Mouse (Mus musculus) forebrain, embryonic 11.5 days (tissue): ENCODE data around the gene Suds3. TPM values are rescaled to one million over a fixed set of nuclear protein-coding genes. Genes with fewer than 3 reads are reported as not detected.

Source experiments
- ATAC-seq: fragments of 200-750 bp; cut with Nextera tagmentation; replicated peaks from 2 replicates; pipeline ENCODE4 v1.8.0; 2017; ENCODE audit warnings: moderate TSS enrichment; ENCODE audit not compliant: low FRiP score
- DNase-seq: peaks from one replicate; pipeline ENCODE4 v3.0.0-alpha.2; 2017; ENCODE audit warnings: low spot score
- H3K27ac ChIP-seq: fragments of 300-500 bp; sonication (generic); 2 replicates; pipeline ENCODE4 v1.5.1; 2014; ENCODE audit warnings: low read depth, low read length
- H3K27me3 ChIP-seq: fragments of 300-500 bp; sonication (generic); 2 replicates; pipeline ENCODE4 v1.6.1; 2014; ENCODE audit warnings: mild to moderate bottlenecking, low read length, mixed read lengths; ENCODE audit not compliant: control insufficient read depth, insufficient read depth
- H3K36me3 ChIP-seq: fragments of 300-500 bp; sonication (generic); 2 replicates; pipeline ENCODE4 v1.6.1; 2014; ENCODE audit warnings: mild to moderate bottlenecking, low read length, moderate library complexity, mixed read lengths; ENCODE audit not compliant: control insufficient read depth, insufficient read depth
- H3K4me1 ChIP-seq: fragments of 300-500 bp; sonication (generic); replicated peaks from 2 replicates; pipeline ENCODE4 v1.6.1; 2014; ENCODE audit warnings: low read length, mixed read lengths; ENCODE audit not compliant: control insufficient read depth, insufficient read depth
- H3K4me2 ChIP-seq: fragments of 300-500 bp; sonication (generic); 2 replicates; pipeline ENCODE4 v1.6.1; 2014; ENCODE audit warnings: low read depth, mild to moderate bottlenecking, low read length, moderate library complexity, mixed read lengths; ENCODE audit not compliant: severe bottlenecking
- H3K4me3 ChIP-seq: fragments of 300-500 bp; sonication (generic); 2 replicates; pipeline ENCODE4 v1.5.1; 2014; ENCODE audit warnings: low read depth, low read length
- H3K9ac ChIP-seq: fragments of 300-500 bp; sonication (generic); 2 replicates; pipeline ENCODE4 v1.6.1; 2014; ENCODE audit warnings: low read length
- H3K9me3 ChIP-seq: fragments of 300-500 bp; sonication (generic); 2 replicates; pipeline ENCODE4 v1.6.1; 2016; ENCODE audit warnings: low read length, mixed read lengths; ENCODE audit not compliant: control insufficient read depth
- WGBS: fragments of 180-500 bp; shearing (Covaris S2); extraction: QIAGEN DNeasy Blood & Tissue Kit; methylation state at CpG from one replicate; pipeline ENCODE4 v1.1.7; 2014; 5-methylcytosine and 5-hydroxymethylcytosine counted together
- polyA plus RNA-seq: library from polyadenylated mRNA; unstranded; fragments of >200 nt; fragmentation: Nextera tagmentation; extraction: Ambion mirVana; gene quantifications from 2 replicates; pipeline ENCODE4 v1.2.1, GENCODE M21; 2014

The Suds3 gene
- 51.8 and 52.1 TPM in 2 replicates for polyA plus RNA-seq

DNA sequence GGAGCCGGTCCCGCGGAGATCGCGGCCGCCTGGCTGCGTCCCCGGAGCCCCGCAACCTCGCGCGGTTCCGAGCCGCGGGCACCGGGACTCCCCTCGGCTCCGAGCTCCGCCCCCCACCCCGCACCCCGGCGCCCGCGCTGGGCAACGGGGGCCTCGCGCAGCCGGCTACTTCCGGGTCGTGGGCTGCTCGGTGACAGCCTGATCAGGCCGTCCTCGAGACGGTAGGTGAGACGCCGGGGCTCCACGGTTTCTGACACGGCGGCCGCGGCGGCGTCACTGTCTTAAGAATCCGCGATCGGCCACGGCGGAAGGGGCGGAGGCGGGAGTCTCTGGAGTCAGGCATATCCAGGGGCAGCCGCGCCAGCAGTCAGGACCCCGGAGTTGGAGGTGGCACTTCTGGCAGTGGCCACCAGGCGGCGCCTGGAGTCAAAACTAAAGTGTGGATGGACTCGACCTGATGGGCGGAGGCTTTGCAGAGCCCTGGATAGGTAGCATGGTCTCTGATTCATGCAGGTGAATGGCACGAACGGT lies at the start of gene Suds3:
Suds3 (minus strand) TSS at position 278 of the 531 bp plus-strand sequence.
- H3K4me3 ChIP-seq: peak within 1 kb of the TSS; percentile 94
- H3K27me3 ChIP-seq: peaks cover 1% of the 10 kb centered on the region; the same call in 1 of the 2 replicates
- no peaks in the 10 kb centered on the region; the same call in 1 of the 2 replicates for H3K36me3 ChIP-seq
- H3K4me2 ChIP-seq: peak within 1 kb of the TSS; percentile 93
- ATAC-seq (peak; percentile 81), DNase-seq (peak; percentile 98)
- peak within 1 kb of the TSS; percentile 86 for H3K9ac ChIP-seq
- no peaks in the 10 kb centered on the region for H3K9me3 ChIP-seq
- H3K27ac ChIP-seq: peak within 1 kb of the TSS; percentile 76
- WGBS: under 1% methylated on average over 51 of the region's 59 CpGs
- H3K4me1 ChIP-seq: peaks cover 5% of the 10 kb centered on the region

DNA sequence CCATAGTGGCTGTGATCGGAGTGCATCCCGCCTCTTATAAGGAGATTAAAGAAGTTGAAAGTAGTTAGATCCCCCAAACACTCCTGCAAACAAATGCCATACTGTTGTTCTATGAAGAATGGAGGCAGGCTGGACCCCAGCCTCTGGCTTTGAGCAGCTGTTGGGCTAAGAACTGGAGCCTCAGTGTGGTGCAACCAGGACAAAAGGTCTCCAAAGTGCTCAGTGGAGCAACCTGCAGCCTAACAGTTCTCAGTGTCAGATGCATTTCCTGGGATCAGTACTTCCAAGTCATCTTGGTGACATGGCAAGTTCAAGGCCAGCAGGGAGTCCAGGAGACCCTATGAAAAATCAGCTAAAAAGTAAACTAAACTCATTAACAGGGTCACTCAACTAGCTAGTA lies 49.0 kb upstream of the Suds3 start:
- no peak for DNase-seq
- no peak overlapping the region for H3K4me2 ChIP-seq
- H3K27me3 ChIP-seq: no peaks in the 10 kb centered on the region
- no peaks in the 10 kb centered on the region for H3K36me3 ChIP-seq
- no peaks in the 10 kb centered on the region for H3K9me3 ChIP-seq
- no peak overlapping the region for H3K4me3 ChIP-seq
- H3K4me1 ChIP-seq: 0 out of 2 replicates have a peak, but pooled peaks cover 1% of the 10 kb centered on the region
- WGBS: 84% methylated on average over 2 of the region's 2 CpGs
- H3K9ac ChIP-seq: no peak overlapping the region
- no peak overlapping the region for H3K27ac ChIP-seq
- no peak for ATAC-seq

DNA sequence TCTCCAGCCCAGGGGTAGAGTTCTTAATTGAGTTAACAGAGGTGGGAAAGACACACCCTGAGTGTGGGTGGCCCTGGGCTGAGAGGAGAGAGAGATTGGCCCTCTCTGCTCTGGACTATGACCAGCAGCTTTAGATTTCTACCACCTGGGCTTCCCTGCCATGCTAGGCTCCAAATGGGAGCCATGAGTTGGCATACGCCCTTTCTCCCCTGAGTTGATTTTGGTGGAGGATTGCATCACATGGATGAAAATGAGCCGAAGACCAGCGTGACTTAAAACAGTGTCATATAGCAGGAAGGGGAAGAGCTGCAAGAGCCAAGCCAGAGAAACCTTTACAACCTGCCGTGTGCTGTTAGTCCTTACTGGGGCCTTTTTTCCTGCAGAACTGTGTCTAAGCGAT lies 48.6 kb upstream of the Suds3 start:
- DNase-seq: no peak
- no peak overlapping the region for H3K4me2 ChIP-seq
- WGBS: 85% methylated on average over 5 of the region's 5 CpGs
- H3K9ac ChIP-seq: no peak overlapping the region
- H3K4me3 ChIP-seq: no peak overlapping the region
- H3K36me3 ChIP-seq: no peaks in the 10 kb centered on the region
- H3K4me1 ChIP-seq: 0 out of 2 replicates have a peak, but pooled peaks cover 3% of the 10 kb centered on the region
- no peaks in the 10 kb centered on the region for H3K27me3 ChIP-seq
- H3K27ac ChIP-seq: no peak overlapping the region
- no peak for ATAC-seq
- H3K9me3 ChIP-seq: no peaks in the 10 kb centered on the region

DNA sequence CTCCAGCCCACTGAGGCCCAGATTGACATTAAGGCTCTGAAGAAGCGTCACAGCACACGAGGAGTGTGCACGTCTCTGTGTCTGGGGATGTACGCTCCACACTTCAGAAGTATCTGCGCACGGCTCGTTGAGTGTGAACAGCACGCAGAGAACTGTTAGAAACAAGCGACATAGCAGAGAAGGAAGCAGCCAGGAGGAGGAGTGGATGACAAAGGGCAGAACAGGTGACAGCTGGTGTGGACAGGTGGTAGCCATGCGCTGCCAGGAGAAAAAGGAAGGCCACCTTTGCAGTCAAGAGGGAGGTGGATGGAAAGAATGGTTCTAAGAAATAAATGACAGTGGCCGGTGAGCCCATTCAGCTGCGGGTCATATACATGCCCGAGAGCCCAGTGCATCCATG lies 47.9 kb upstream of the Suds3 start:
- H3K4me2 ChIP-seq: no peak overlapping the region
- H3K27ac ChIP-seq: no peak overlapping the region
- DNase-seq (no peak), ATAC-seq (no peak)
- H3K9me3 ChIP-seq: no peaks in the 10 kb centered on the region
- 93% methylated on average over 13 of the region's 13 CpGs for WGBS
- no peak overlapping the region for H3K9ac ChIP-seq
- 0 out of 2 replicates have a peak, but pooled peaks cover 4% of the 10 kb centered on the region for H3K4me1 ChIP-seq
- H3K4me3 ChIP-seq: no peak overlapping the region
- H3K27me3 ChIP-seq: no peaks in the 10 kb centered on the region
- no peaks in the 10 kb centered on the region for H3K36me3 ChIP-seq

DNA sequence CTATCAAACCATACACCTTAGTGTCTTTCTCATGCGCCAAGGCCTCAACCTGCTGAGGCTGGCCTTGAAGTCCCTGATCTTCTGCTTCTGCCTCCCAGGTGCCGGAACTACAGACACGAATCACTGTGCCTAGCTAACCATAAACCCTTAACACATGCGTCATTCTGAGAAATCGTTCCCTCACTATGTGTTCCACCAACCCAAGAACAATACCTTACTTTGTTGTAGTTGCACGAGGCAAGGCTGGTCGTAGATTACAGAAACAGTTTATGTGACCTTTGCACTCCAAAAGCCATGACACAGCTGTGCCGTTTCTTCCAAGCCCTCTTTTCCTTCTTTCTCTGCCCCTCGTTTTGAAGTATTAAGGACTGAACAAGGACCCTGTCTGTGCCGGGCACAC lies 44.6 kb upstream of the Suds3 start:
- no peak overlapping the region for H3K9ac ChIP-seq
- H3K36me3 ChIP-seq: no peaks in the 10 kb centered on the region
- H3K4me1 ChIP-seq: 0 out of 2 replicates have a peak, but pooled peaks cover 4% of the 10 kb centered on the region
- H3K9me3 ChIP-seq: no peaks in the 10 kb centered on the region
- H3K27me3 ChIP-seq: no peaks in the 10 kb centered on the region
- WGBS: 65% methylated on average over 10 of the region's 10 CpGs
- H3K4me3 ChIP-seq: no peak overlapping the region
- H3K27ac ChIP-seq: no peak overlapping the region
- DNase-seq (no peak), ATAC-seq (no peak)
- H3K4me2 ChIP-seq: no peak overlapping the region

DNA sequence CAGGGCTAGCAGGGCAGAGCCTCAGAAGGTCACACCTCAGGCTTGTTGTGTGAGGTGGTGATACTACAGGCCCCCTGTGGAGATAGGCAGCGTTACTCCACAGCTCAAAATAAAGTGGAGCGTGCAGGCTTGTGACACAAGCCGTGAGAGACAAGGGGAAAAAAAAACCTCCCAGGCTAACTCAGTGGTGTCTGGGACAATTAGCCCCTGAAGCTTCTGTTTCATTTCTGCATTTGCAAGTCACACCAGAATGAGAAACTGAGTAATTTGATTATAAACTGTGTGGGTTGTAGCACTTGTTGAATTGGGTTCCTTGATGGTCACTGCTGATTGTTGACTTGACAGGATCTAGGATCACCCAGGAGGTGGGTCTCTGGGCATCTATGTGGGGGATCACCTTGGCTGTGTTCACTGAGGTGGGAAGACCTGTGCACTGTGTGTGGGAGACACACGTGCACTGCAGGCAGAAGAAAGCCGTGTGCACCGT lies 43.9 kb upstream of the Suds3 start:
- Histone ChIP-seq H3K36me3 (no peaks in the 10 kb centered on the region), H3K27me3 (no peaks in the 10 kb centered on the region), H3K9me3 (no peaks in the 10 kb centered on the region), H3K27ac (no peak overlapping the region), H3K9ac (no peak overlapping the region), H3K4me3 (no peak overlapping the region), H3K4me2 (no peak overlapping the region), H3K4me1 (0 out of 2 replicates have a peak, but pooled peaks cover 4% of the 10 kb centered on the region)
- DNase-seq (no peak), ATAC-seq (no peak)
- WGBS: 59% methylated on average over 6 of the region's 6 CpGs

DNA sequence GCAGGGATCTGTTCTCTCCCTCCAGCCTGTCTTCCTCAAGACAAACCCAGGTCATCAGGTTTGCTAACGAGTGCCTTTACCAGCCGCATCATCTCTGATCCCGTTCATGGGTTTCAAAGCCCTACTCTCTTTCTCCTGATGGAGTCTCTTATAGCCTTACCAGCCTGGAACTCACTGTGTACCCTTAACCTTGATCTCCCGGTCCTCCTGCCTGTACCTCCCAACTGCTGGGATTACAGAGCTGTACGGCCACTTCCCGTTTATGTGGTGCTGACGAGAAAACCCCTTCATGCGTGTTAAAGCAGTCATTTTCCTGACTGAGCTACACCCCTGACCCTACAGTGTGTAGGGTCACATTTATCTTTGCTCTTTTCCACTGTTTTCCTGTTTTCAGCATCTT lies 43.4 kb upstream of the Suds3 start:
- H3K4me2 ChIP-seq: no peak overlapping the region
- 63% methylated on average over 8 of the region's 8 CpGs for WGBS
- H3K27ac ChIP-seq: no peak overlapping the region

DNA sequence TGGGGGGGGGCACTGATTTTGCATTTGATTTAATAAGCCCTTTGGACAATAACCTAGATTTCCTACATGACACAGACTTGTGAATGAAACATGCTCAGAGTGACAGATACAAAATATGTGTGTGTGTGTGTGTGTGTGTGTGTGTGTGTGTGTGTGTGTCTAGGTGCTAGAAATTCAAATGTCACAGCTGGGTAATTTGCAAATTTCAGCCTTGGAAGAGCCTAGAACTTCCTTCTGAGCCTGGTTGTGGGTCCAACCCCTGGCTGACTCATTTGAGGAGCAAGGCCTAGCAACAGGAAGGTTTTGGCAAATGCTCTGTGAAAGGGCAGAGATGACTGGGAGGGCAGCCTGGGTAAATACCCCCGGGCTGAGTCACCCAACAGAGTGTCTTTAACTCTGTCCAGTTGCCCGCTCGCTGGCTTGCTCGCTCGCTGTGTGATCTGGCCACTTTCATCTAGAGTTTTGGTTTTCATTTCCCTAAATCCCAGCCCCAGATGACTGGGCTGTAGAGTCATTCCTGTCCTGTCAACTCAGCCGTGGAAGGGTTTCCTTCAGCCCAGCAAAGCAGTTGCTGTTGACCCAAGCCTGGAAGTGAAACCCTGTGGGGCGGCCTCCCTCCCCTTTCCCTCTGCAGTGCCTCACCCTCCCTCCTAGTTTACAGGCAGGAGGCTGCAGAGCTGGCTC lies 42.6 kb upstream of the Suds3 start:
- WGBS: 74% methylated on average over 7 of the region's 7 CpGs
- H3K9me3 ChIP-seq: no peaks in the 10 kb centered on the region
- no peak for DNase-seq

More for the DNA sequence above, 43.4 kb upstream of the Suds3 start:
- no peak for DNase-seq
- Histone ChIP-seq H3K27me3 (no peaks in the 10 kb centered on the region), H3K36me3 (no peaks in the 10 kb centered on the region), H3K4me3 (no peak overlapping the region), H3K9me3 (no peaks in the 10 kb centered on the region), H3K9ac (no peak overlapping the region), H3K4me1 (0 out of 2 replicates have a peak, but pooled peaks cover 4% of the 10 kb centered on the region)
- no peak for ATAC-seq

More for the DNA sequence above, 42.6 kb upstream of the Suds3 start:
- Histone ChIP-seq H3K9ac (no peak overlapping the region), H3K4me1 (0 out of 2 replicates have a peak, but pooled peaks cover 4% of the 10 kb centered on the region), H3K4me3 (no peak overlapping the region), H3K36me3 (no peaks in the 10 kb centered on the region), H3K27me3 (no peaks in the 10 kb centered on the region), H3K4me2 (no peak overlapping the region), H3K27ac (no peak overlapping the region)
- ATAC-seq: no peak
